Mouse (Mus musculus) cerebellum, adult 2 months (tissue): Measurements from ENCODE around the gene H2al1n.
"Not testable (repeated sequence)": the region's sequence is repeated elsewhere in the genome, so short reads cannot be mapped to it uniquely, and the experiment has no call there.

Experiments
- CTCF ChIP-seq: fragments of 200-500 bp; IDR thresholded peaks from 2 replicates; pipeline ENCODE4 v1.5.1; 2011; ENCODE audit warnings: low read depth, mild to moderate bottlenecking, control low read depth, low read length, moderate library complexity, borderline replicate concordance; ENCODE audit not compliant: insufficient read depth
- POLR2A ChIP-seq: fragments of 200-500 bp; IDR thresholded peaks from 2 replicates; pipeline ENCODE4 v1.6.1; 2011; ENCODE audit warnings: low read length, control low read depth, borderline replicate concordance; ENCODE audit not compliant: insufficient read depth

DNA sequence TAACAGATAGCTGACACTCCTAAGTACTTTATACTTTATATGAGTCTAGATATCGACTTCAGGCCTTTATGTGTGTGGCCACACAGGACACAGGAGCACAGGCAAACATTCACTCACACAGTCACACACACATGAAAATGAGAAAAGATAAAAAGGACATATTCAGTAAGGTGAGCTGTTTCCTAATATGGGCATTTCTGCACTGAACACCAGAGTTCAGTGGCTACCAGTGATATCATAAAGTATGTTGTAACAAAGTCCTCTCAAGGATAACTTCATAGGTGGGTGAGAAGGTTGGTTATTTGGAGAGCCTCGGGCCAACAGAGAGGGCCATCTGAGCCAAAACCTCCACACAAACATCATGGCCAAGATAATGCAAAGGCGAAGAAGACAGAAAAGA is at the start of gene H2al1n:
- not testable (repeated sequence) for TF ChIP-seq CTCF, POLR2A
